Mouse (Mus musculus): ENCODE measurements at regions not wholly inside any gene's neighbourhood (a gene's known extent, or its start where the extent isn't known, plus 50 kb on each side); places are given as distances from the start of the nearest gene placed in this dataset.
A peak's percentile ranks its signal among the peaks of the same experiment; 100 is the strongest.
"Not testable (repeated sequence)": the region's sequence is repeated elsewhere in the genome, so short reads cannot be mapped to it uniquely, and the experiment has no call there.

DNA sequence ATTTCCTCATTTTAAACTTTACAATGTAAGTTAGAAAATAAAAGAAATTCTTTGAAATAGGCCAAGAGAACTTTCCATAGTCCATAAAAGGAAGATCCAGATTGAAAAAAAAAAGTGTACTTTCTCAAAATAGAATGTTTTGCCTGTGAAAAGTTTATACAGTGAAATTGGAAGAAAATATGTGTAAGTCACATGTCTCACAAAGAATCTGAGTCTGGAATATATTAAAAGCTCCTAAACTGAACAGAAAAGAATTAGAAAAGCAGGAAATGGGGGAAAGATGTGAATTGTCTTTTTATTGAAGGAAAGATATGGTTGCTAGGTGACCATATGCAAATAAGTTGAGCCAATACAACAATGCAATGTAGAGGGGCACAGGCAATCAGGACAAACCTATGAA lies 197.7 kb upstream of the Gm20594 start:
- peak; percentile 1 for DNase-seq

GRCm38 (mm10) chr6:79631683-79632082 lies 186.0 kb upstream of the Gm20594 start:
- not testable (repeated sequence) for DNase-seq

DNA sequence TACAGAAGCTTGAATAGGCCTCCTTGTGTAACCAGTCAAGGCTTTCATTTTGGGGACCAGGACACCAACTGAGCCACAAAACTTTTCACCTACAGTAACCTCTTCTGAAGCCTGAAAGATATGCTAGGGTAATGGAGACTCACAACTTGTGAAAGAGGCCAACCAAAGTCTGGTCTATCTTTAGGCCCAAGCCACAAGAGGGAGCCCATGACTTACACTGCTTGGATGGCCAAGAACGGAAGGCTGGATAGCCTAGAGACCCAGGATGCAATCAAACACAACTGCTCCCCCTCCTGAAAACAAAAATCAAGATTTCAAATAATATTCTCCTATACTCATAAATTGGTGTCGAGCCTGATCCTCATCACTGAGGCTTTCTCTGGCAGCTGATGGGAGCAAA lies 166.4 kb upstream of the Gm20594 start:
- DNase-seq: peak; percentile 7

All from right cerebral cortex, adult 18-20 months (tissue).